Comparison of ENCODE assay signal across 7 mouse cellular contexts in genomic region chr9:56213451-56214291, GRCm38 (mm10). TPM values are rescaled to one million over a fixed set of nuclear protein-coding genes. Genes with fewer than 3 reads are reported as not detected.
DNase-seq lines count a peak whose midpoint lies in the region; ATAC-seq lines count a peak whose summit lies in the region.

No protein-coding gene starts in this region.

- WGBS in forebrain, embryonic 14.5 days = 7% methylated on average over 11 of the region's 11 CpGs

- no peaks in the 10 kb centered on the region for H3K9me3 ChIP-seq in forebrain, embryonic 14.5 days (replicated peaks; ENCODE audit: control insufficient read depth, low read length)

- H3K36me3 ChIP-seq in forebrain, embryonic 14.5 days (ENCODE audit: control insufficient read depth, insufficient read depth, low read length) = no peaks in the 10 kb centered on the region

- H3K4me3 ChIP-seq in forebrain, embryonic 14.5 days (ENCODE audit: low read depth, low read length) = peak overlapping the region; percentile 9; the same call in 1 of the 2 replicates

- peak overlapping the region; percentile 38 for H3K4me2 ChIP-seq in forebrain, embryonic 14.5 days (ENCODE audit: low read length)

- peak; percentile 80 for ATAC-seq in forebrain, embryonic 14.5 days

- H3K27me3 ChIP-seq in forebrain, embryonic 14.5 days (replicated peaks; ENCODE audit: control insufficient read depth, insufficient read depth, low read length) = no peaks in the 10 kb centered on the region

- no peak overlapping the region for H3K27ac ChIP-seq in forebrain, embryonic 14.5 days (ENCODE audit: low read depth, low read length)

- peak; percentile 65 for DNase-seq in MN1 (ENCODE audit: low spot score)
- DNase-seq in c-Kit-positive CD71-positive TER-119-negative erythroid progenitor cells, embryonic 14.5 days (ENCODE audit: low read depth) = peak; percentile 16
- peak; percentile 88 for DNase-seq in forebrain, embryonic 14.5 days (ENCODE audit: low spot score)
- DNase-seq in heart, postnatal 25 days (ENCODE audit: low spot score) = peak; percentile 30
- DNase-seq in layer of hippocampus, adult 11-12 months (ENCODE audit: low spot score) = peak; percentile 75
- DNase-seq in lung, postnatal 36 days = peak; percentile 72
- peak; percentile 44 for DNase-seq in right cerebral cortex, postnatal 14 days

- peak overlapping the region; percentile 45; the same call in 1 of the 2 replicates for H3K9ac ChIP-seq in forebrain, embryonic 14.5 days (ENCODE audit: low read length)

- H3K4me1 ChIP-seq in forebrain, embryonic 14.5 days (ENCODE audit: control insufficient read depth, insufficient read depth, low read length) = 0 out of 2 replicates have a peak, but pooled peaks cover 3% of the 10 kb centered on the region

- intact Hi-C loops in heart, postnatal 25 days (cut with DNase I) = loop anchor here (2.0 to 5.0 kb wide), 4 partner anchors 51 to 339 kb away; partner anchors contain the start of genes Hmg20a and Peak1

RNA-seq across cellular contexts. Expression of gene Tspan3, which starts 48.4 kb away (rescaled TPM):
- 545 and 577 TPM in 2 replicates for polyA plus RNA-seq in forebrain, embryonic 14.5 days (2014; fragmentation: Nextera tagmentation; extraction: Ambion mirVana)
- 100 to 1,000 TPM; 184 to 203 TPM for total RNA-seq in heart, postnatal 25 days (2021)

Comparison
In these comparisons a context has a peak if more than half of its experiments do, and no peak if none do; other contexts are left out.
1. DNase-seq: peak in every context shown above with its lines; median percentile 88 in forebrain, embryonic 14.5 days; 75 in layer of hippocampus, adult 11-12 months; 72 in lung, postnatal 36 days; 65 in MN1; 44 in right cerebral cortex, postnatal 14 days; 30 in heart, postnatal 25 days; 16 in c-Kit-positive CD71-positive TER-119-negative erythroid progenitor cells, embryonic 14.5 days.